Mouse (Mus musculus) urinary bladder, adult 2 months (tissue): Measurements from ENCODE around the gene Spsb3. TPM values are rescaled to one million over a fixed set of nuclear protein-coding genes. Genes with fewer than 3 reads are reported as not detected.

Experiments used
- DNase-seq: peaks from one replicate; pipeline ENCODE4 v3.0.0; 2022; ENCODE audit warnings: low spot score
- polyA plus RNA-seq: library from polyadenylated mRNA; depleted of rRNA; stranded (reverse); fragments of >200 nt; gene quantifications from 2 replicates; pipeline ENCODE4 v1.2.3, GENCODE M21; 2012; rRNA removed

Spsb3 gene
- 30.2 and 34.8 TPM in 2 replicates for polyA plus RNA-seq

GRCm38 (mm10) chr17:24886134-24886931 lies at the start of gene Spsb3, which contains the start of gene Nubp2:
Spsb3 (plus strand) TSS chr17:24886643.
Nubp2 (minus strand) TSS chr17:24886349.
- peak; percentile 91 for DNase-seq

- DNase-seq: peak; percentile 49
Observed at GRCm38 (mm10) chr17:24839842-24840241, 46.6 kb upstream of the Spsb3 start, which contains the start of gene Hagh. Hagh (plus strand) TSS chr17:24840143.

GRCm38 (mm10) chr17:24840341-24840740 lies 46.1 kb upstream of the Spsb3 start:
- no peak for DNase-seq

GRCm38 (mm10) chr17:24841133-24841532 lies 45.3 kb upstream of the Spsb3 start:
- DNase-seq: no peak

- no peak for DNase-seq
Observed at GRCm38 (mm10) chr17:24842631-24843030, 43.8 kb upstream of the Spsb3 start.

- DNase-seq: no peak
Observed at GRCm38 (mm10) chr17:24844525-24844924, 41.9 kb upstream of the Spsb3 start.

- no peak for DNase-seq
Observed at GRCm38 (mm10) chr17:24847386-24847785, 39.1 kb upstream of the Spsb3 start.

GRCm38 (mm10) chr17:24848600-24849031 lies 37.8 kb upstream of the Spsb3 start:
- no peak for DNase-seq

GRCm38 (mm10) chr17:24849733-24850064 lies 36.7 kb upstream of the Spsb3 start:
- no peak for DNase-seq

- peak; percentile 95 for DNase-seq
Observed at GRCm38 (mm10) chr17:24850065-24850772, 36.2 kb upstream of the Spsb3 start, which contains the start of gene Fahd1. Fahd1 (minus strand) TSS chr17:24850364.

- DNase-seq: no peak
Observed at GRCm38 (mm10) chr17:24850773-24851127, 35.7 kb upstream of the Spsb3 start.

GRCm38 (mm10) chr17:24851381-24852125 lies 34.9 kb upstream of the Spsb3 start:
- DNase-seq: no peak

- no peak for DNase-seq
Observed at GRCm38 (mm10) chr17:24855838-24856464, 30.5 kb upstream of the Spsb3 start.

GRCm38 (mm10) chr17:24856589-24856988 lies 29.9 kb upstream of the Spsb3 start:
- DNase-seq: no peak

- no peak for DNase-seq
Observed at GRCm38 (mm10) chr17:24857831-24858470, 28.5 kb upstream of the Spsb3 start.

GRCm38 (mm10) chr17:24858967-24859366 lies 27.5 kb upstream of the Spsb3 start:
- DNase-seq: no peak

- no peak for DNase-seq
Observed at GRCm38 (mm10) chr17:24860076-24860475, 26.4 kb upstream of the Spsb3 start.

GRCm38 (mm10) chr17:24861785-24862184 lies 24.7 kb upstream of the Spsb3 start:
- no peak for DNase-seq

GRCm38 (mm10) chr17:24865776-24866175 lies 20.7 kb upstream of the Spsb3 start, which contains the start of gene Igfals:
Igfals (plus strand) TSS chr17:24865997.
- no peak for DNase-seq

- no peak for DNase-seq
Observed at GRCm38 (mm10) chr17:24867914-24868313, 18.5 kb upstream of the Spsb3 start.
